Mouse (Mus musculus) heart, adult 8-10 months (tissue): ENCODE results near the gene Gpnmb. TPM values are rescaled to one million over a fixed set of nuclear protein-coding genes. Genes with fewer than 3 reads are reported as not detected.

Experiments used
- DNase-seq: peaks from one replicate; pipeline ENCODE4 v3.0.0; 2022; ENCODE audit warnings: low spot score
- total RNA-seq, 4 experiments: library from RNA; stranded (reverse); gene quantifications; 2 replicates each; pipeline ENCODE4 v1.2.4; 2022

Gpnmb gene
- total RNA-seq, 4 experiments from 2014 or later: 0.63 to 1.5 (median 1.1) TPM

- DNase-seq: no peak
Observed at GRCm38 (mm10) chr6:49031230-49031629, 5.1 kb upstream of the Gpnmb start.

GRCm38 (mm10) chr6:49032783-49033182 is 3.6 kb upstream of the Gpnmb start:
- no peak for DNase-seq

- DNase-seq: no peak
Observed at GRCm38 (mm10) chr6:49037268-49037662, 919 bp downstream of the Gpnmb start.

- peak; percentile 34 for DNase-seq
Observed at GRCm38 (mm10) chr6:49039470-49040180, 3.3 kb downstream of the Gpnmb start.

- DNase-seq: no peak
Observed at GRCm38 (mm10) chr6:49046502-49046901, 10.2 kb downstream of the Gpnmb start.

GRCm38 (mm10) chr6:49046976-49047375 is 10.6 kb downstream of the Gpnmb start:
- DNase-seq: no peak

- no peak for DNase-seq
Observed at GRCm38 (mm10) chr6:49047848-49048247, 11.5 kb downstream of the Gpnmb start.

- no peak for DNase-seq
Observed at GRCm38 (mm10) chr6:49048395-49048794, 12.0 kb downstream of the Gpnmb start.

GRCm38 (mm10) chr6:49050677-49051410 is 14.5 kb downstream of the Gpnmb start:
- no peak for DNase-seq

- no peak for DNase-seq
Observed at GRCm38 (mm10) chr6:49052191-49052590, 15.8 kb downstream of the Gpnmb start.

- DNase-seq: no peak
Observed at GRCm38 (mm10) chr6:49055256-49055733, 18.9 kb downstream of the Gpnmb start.

- DNase-seq: no peak
Observed at GRCm38 (mm10) chr6:49056009-49056408, 19.7 kb downstream of the Gpnmb start.

- peak; percentile 68 for DNase-seq
Observed at GRCm38 (mm10) chr6:49057053-49058021, 21.0 kb downstream of the Gpnmb start.

GRCm38 (mm10) chr6:49068361-49068760 is 32.0 kb downstream of the Gpnmb start:
- no peak for DNase-seq

- peak; percentile 98 for DNase-seq
Observed at GRCm38 (mm10) chr6:49073304-49074116, 37.2 kb downstream of the Gpnmb start, which contains the start of gene Malsu1. Malsu1 (plus strand) TSS chr6:49073795.

GRCm38 (mm10) chr6:49074117-49074490 is 37.8 kb downstream of the Gpnmb start:
- peak; percentile 6 for DNase-seq

GRCm38 (mm10) chr6:49077894-49078293 is 41.5 kb downstream of the Gpnmb start:
- DNase-seq: no peak

- DNase-seq: no peak
Observed at GRCm38 (mm10) chr6:49079313-49079712, 43.0 kb downstream of the Gpnmb start.

- DNase-seq: no peak
Observed at GRCm38 (mm10) chr6:49083008-49083407, 46.7 kb downstream of the Gpnmb start.

GRCm38 (mm10) chr6:49094968-49095367 is 58.6 kb downstream of the Gpnmb start:
- DNase-seq: no peak

GRCm38 (mm10) chr6:49096421-49096820 is 60.1 kb downstream of the Gpnmb start:
- peak; percentile 62 for DNase-seq
